Mouse (Mus musculus) neural tube, embryonic 13.5 days (tissue): ENCODE measurements around the gene Laptm5. TPM values are rescaled to one million over a fixed set of nuclear protein-coding genes. Genes with fewer than 3 reads are reported as not detected.

Source experiments
- ATAC-seq: fragments of 200-750 bp; cut with Nextera tagmentation; 2 replicates; pipeline ENCODE4 v1.8.0; 2017; ENCODE audit warnings: low read depth, mild to moderate bottlenecking, moderate TSS enrichment, moderate library complexity
- H3K27ac ChIP-seq: fragments of 300-500 bp; sonication (generic); replicated peaks from 2 replicates; pipeline ENCODE4 v1.5.1; 2015; ENCODE audit warnings: moderate library complexity, mild to moderate bottlenecking, inconsistent platforms
- H3K27me3 ChIP-seq: fragments of 300-500 bp; sonication (generic); 2 replicates; pipeline ENCODE4 v1.6.1; 2015; ENCODE audit warnings: mild to moderate bottlenecking, inconsistent platforms
- H3K36me3 ChIP-seq: fragments of 300-500 bp; sonication (generic); 2 replicates; pipeline ENCODE4 v1.6.1; 2015; ENCODE audit warnings: mild to moderate bottlenecking, inconsistent platforms
- H3K4me1 ChIP-seq: fragments of 300-500 bp; sonication (generic); replicated peaks from 2 replicates; pipeline ENCODE4 v1.6.1; 2015; ENCODE audit warnings: inconsistent platforms
- H3K4me2 ChIP-seq: fragments of 300-500 bp; sonication (generic); 2 replicates; pipeline ENCODE4 v1.6.1; 2015; ENCODE audit warnings: inconsistent platforms, mild to moderate bottlenecking, moderate library complexity
- H3K4me3 ChIP-seq: fragments of 300-500 bp; sonication (generic); 2 replicates; pipeline ENCODE4 v1.5.1; 2015; ENCODE audit warnings: mild to moderate bottlenecking, inconsistent platforms
- H3K9ac ChIP-seq: fragments of 300-500 bp; sonication (generic); 2 replicates; pipeline ENCODE4 v1.6.1; 2015; ENCODE audit warnings: moderate library complexity, mild to moderate bottlenecking, inconsistent platforms
- H3K9me3 ChIP-seq: fragments of 300-500 bp; sonication (generic); 2 replicates; pipeline ENCODE4 v1.6.1; 2016; ENCODE audit warnings: inconsistent platforms
- WGBS: fragments of 180-500 bp; shearing (Covaris S2); methylation state at CpG from one replicate; pipeline ENCODE4 v1.1.7; 2015; 5-methylcytosine and 5-hydroxymethylcytosine counted together
- polyA plus RNA-seq: library from polyadenylated mRNA; unstranded; fragments of >200 nt; fragmentation: Nextera tagmentation; extraction: Ambion mirVana; gene quantifications from 2 replicates; pipeline ENCODE4 v1.2.1, GENCODE M21; 2015

The Laptm5 gene
- polyA plus RNA-seq, 1 experiment from 2014 or later = 31.7 TPM

- ATAC-seq = no peak
- H3K4me2 ChIP-seq = no peak overlapping the region
- H3K27ac ChIP-seq = no peak overlapping the region
- no peak overlapping the region for H3K4me3 ChIP-seq
- no peak overlapping the region for H3K9ac ChIP-seq
- H3K27me3 ChIP-seq = no peaks in the 10 kb centered on the region
- no peaks in the 10 kb centered on the region for H3K9me3 ChIP-seq
- 74% methylated on average over 7 of the region's 7 CpGs for WGBS
- H3K36me3 ChIP-seq = no peaks in the 10 kb centered on the region
- H3K4me1 ChIP-seq = peaks cover 7% of the 10 kb centered on the region
These were observed 1.6 kb downstream of the Laptm5 start for GRCm38 (mm10) chr4:130914527-130914926.

DNA sequence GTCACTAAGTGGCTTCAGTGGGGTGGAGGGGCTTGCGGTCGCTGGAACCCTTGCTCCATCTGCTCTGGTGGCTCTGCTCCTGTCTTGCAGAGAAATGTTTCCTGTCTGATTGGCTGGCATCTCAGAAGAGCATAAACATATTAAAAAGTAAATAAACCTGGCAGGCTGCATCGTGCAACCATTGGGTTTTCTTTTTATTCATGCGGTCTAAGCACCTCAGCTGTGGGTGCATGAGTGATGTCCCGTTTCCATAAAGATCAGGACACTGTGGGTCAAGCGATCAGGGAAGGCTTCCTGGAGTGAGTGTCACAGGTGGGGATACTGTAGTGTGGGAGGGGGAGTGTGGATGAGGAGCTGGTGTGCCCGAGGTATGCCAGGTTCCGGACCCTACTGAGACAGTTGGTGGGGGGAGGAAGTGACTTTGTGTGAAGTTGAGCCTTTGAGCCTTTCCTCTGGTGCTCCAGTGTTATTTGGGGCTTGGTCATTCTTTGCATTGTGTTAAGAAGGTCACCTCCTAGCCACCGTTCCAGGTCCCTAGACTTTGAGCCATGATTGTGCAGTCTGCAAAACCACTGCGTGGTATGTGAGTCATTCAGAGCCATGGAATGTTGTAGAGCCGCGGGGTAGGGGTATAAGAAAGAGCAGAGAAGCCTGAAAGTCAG, 2.2 kb downstream of the Laptm5 start:
- H3K4me3 ChIP-seq = no peak overlapping the region
- no peak overlapping the region for H3K27ac ChIP-seq
- no peak overlapping the region for H3K9ac ChIP-seq
- no peak overlapping the region for H3K4me2 ChIP-seq
- no peaks in the 10 kb centered on the region for H3K36me3 ChIP-seq
- H3K9me3 ChIP-seq = no peaks in the 10 kb centered on the region
- ATAC-seq = no peak
- H3K4me1 ChIP-seq = peaks cover 13% of the 10 kb centered on the region
- WGBS = 77% methylated on average over 12 of the region's 12 CpGs
- H3K27me3 ChIP-seq = no peaks in the 10 kb centered on the region

DNA sequence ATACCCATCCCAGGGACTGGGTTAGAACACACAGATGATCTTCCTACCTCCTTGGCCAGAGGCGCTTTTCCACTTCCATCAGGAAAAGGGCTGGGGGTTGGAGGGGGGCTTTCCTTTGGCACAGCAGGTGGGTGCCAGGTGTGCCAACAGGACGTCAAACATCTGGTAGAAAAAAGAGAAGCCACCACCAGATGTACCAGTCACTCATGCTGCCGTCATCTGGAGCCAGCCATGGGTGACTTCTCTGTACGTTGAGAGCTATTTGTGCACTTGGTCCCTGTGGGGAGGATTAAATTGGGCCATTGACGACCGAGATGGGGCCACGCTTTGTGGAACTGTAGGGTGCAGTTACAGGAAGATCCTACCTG, 2.7 kb downstream of the Laptm5 start:
- 43% methylated on average over 7 of the region's 7 CpGs for WGBS
- no peaks in the 10 kb centered on the region for H3K27me3 ChIP-seq

DNA sequence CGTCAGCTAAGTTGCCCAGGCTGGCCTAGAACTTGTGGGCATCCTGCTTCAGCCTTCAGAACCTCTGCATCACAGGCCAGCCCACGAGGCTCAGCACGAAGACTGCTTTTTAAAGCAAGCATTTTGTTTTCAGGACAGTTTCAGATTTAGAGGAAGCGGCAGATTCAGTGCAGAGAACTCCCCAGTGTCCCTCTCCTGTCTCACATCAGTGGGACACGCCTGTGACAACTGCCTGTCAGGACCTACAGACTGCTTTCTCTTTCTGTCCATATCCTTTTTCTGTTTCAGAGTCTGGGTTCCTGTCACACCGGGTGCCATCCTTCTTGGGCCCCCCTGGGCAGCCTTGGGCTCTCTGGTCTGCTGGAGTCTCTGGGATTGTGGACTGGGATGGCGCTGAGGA, 3.7 kb downstream of the Laptm5 start:
- Histone ChIP-seq H3K4me1 (peaks cover 24% of the 10 kb centered on the region), H3K4me2 (no peak overlapping the region), H3K27me3 (no peaks in the 10 kb centered on the region), H3K9ac (no peak overlapping the region), H3K9me3 (no peaks in the 10 kb centered on the region), H3K4me3 (no peak overlapping the region), H3K36me3 (no peaks in the 10 kb centered on the region), H3K27ac (no peak overlapping the region)
- no peak for ATAC-seq
- WGBS = 83% methylated on average over 7 of the region's 7 CpGs

More for the DNA sequence above, 2.7 kb downstream of the Laptm5 start:
- Histone ChIP-seq H3K27ac (no peak overlapping the region), H3K4me1 (peaks cover 17% of the 10 kb centered on the region), H3K9me3 (no peaks in the 10 kb centered on the region), H3K4me2 (no peak overlapping the region), H3K4me3 (no peak overlapping the region), H3K36me3 (no peaks in the 10 kb centered on the region), H3K9ac (no peak overlapping the region)
- no peak for ATAC-seq

- no peaks in the 10 kb centered on the region for H3K9me3 ChIP-seq
- no peak for ATAC-seq
- no peak overlapping the region for H3K27ac ChIP-seq
- 77% methylated on average over 4 of the region's 4 CpGs for WGBS
- no peak overlapping the region for H3K9ac ChIP-seq
- H3K27me3 ChIP-seq = no peaks in the 10 kb centered on the region
- H3K4me1 ChIP-seq = peaks cover 24% of the 10 kb centered on the region
- no peak overlapping the region for H3K4me2 ChIP-seq
- no peaks in the 10 kb centered on the region for H3K36me3 ChIP-seq
- no peak overlapping the region for H3K4me3 ChIP-seq
These were observed 4.6 kb downstream of the Laptm5 start for GRCm38 (mm10) chr4:130917564-130917963.

GRCm38 (mm10) chr4:130918805-130919749, 6.2 kb downstream of the Laptm5 start:
- Histone ChIP-seq H3K4me2 (no peak overlapping the region), H3K9ac (no peak overlapping the region), H3K36me3 (no peaks in the 10 kb centered on the region), H3K4me3 (no peak overlapping the region), H3K27me3 (no peaks in the 10 kb centered on the region), H3K9me3 (no peaks in the 10 kb centered on the region), H3K4me1 (peaks cover 24% of the 10 kb centered on the region), H3K27ac (no peak overlapping the region)
- WGBS = 70% methylated on average over 10 of the region's 10 CpGs
- 0 out of 2 replicates have a peak, but pooled peaks have one; percentile 12 for ATAC-seq

- WGBS = 70% methylated on average over 9 of the region's 9 CpGs
These were observed 6.9 kb downstream of the Laptm5 start for GRCm38 (mm10) chr4:130919750-130920356.

GRCm38 (mm10) chr4:130920951-130921693, 8.2 kb downstream of the Laptm5 start:
- H3K27me3 ChIP-seq = no peaks in the 10 kb centered on the region
- ATAC-seq = peak; percentile 71; the same call in 1 of the 2 replicates
- no peak overlapping the region for H3K4me3 ChIP-seq
- no peak overlapping the region for H3K27ac ChIP-seq
- H3K4me1 ChIP-seq = peaks cover 24% of the 10 kb centered on the region
- no peaks in the 10 kb centered on the region for H3K36me3 ChIP-seq
- H3K9me3 ChIP-seq = no peaks in the 10 kb centered on the region
- no peak overlapping the region for H3K9ac ChIP-seq
- WGBS = 41% methylated on average over 12 of the region's 12 CpGs
- H3K4me2 ChIP-seq = no peak overlapping the region

More at GRCm38 (mm10) chr4:130919750-130920356, 6.9 kb downstream of the Laptm5 start:
- 0 out of 2 replicates have a peak, but pooled peaks have one; percentile 26 for ATAC-seq
- no peak overlapping the region for H3K4me2 ChIP-seq
- no peaks in the 10 kb centered on the region for H3K36me3 ChIP-seq
- no peak overlapping the region for H3K27ac ChIP-seq
- peaks cover 24% of the 10 kb centered on the region for H3K4me1 ChIP-seq
- no peak overlapping the region for H3K9ac ChIP-seq
- H3K9me3 ChIP-seq = no peaks in the 10 kb centered on the region
- H3K27me3 ChIP-seq = no peaks in the 10 kb centered on the region
- no peak overlapping the region for H3K4me3 ChIP-seq

- Histone ChIP-seq H3K9ac (no peak overlapping the region), H3K36me3 (no peaks in the 10 kb centered on the region), H3K27ac (no peak overlapping the region), H3K4me2 (no peak overlapping the region), H3K4me3 (no peak overlapping the region), H3K4me1 (peaks cover 24% of the 10 kb centered on the region), H3K27me3 (no peaks in the 10 kb centered on the region), H3K9me3 (no peaks in the 10 kb centered on the region)
- ATAC-seq = no peak
- 79% methylated on average over 10 of the region's 10 CpGs for WGBS
These were observed 9.1 kb downstream of the Laptm5 start for GRCm38 (mm10) chr4:130921986-130922385.

GRCm38 (mm10) chr4:130926274-130926673, 13.3 kb downstream of the Laptm5 start:
- no peak overlapping the region for H3K27ac ChIP-seq
- no peaks in the 10 kb centered on the region for H3K27me3 ChIP-seq
- peaks cover 3% of the 10 kb centered on the region for H3K4me1 ChIP-seq
- no peak overlapping the region for H3K4me2 ChIP-seq
- H3K9me3 ChIP-seq = no peaks in the 10 kb centered on the region
- H3K36me3 ChIP-seq = no peaks in the 10 kb centered on the region
- WGBS = 59% methylated on average over 6 of the region's 6 CpGs
- no peak for ATAC-seq
- H3K4me3 ChIP-seq = no peak overlapping the region
- no peak overlapping the region for H3K9ac ChIP-seq

- Histone ChIP-seq H3K27me3 (no peaks in the 10 kb centered on the region), H3K4me2 (no peak overlapping the region), H3K27ac (no peak overlapping the region), H3K4me1 (no peaks in the 10 kb centered on the region), H3K4me3 (no peak overlapping the region), H3K9ac (no peak overlapping the region), H3K9me3 (no peaks in the 10 kb centered on the region), H3K36me3 (no peaks in the 10 kb centered on the region)
- ATAC-seq = no peak
- WGBS = 90% methylated on average over 12 of the region's 12 CpGs
These were observed 14.9 kb downstream of the Laptm5 start for GRCm38 (mm10) chr4:130927821-130928220.
